Mouse (Mus musculus): ENCODE results near the gene Akap10. TPM values are rescaled to one million over a fixed set of nuclear protein-coding genes. Genes with fewer than 3 reads are reported as not detected.
A peak's percentile ranks its signal among the peaks of the same experiment; 100 is the strongest.
"Not testable (repeated sequence)": the region's sequence is repeated elsewhere in the genome, so short reads cannot be mapped to it uniquely, and the experiment has no call there.

Akap10 gene
- polyA plus RNA-seq, 1 experiment from 2014 or later, result 10.3 TPM

- no peak overlapping the region for H3K9ac ChIP-seq (ENCODE audit: low read depth, low read length)
- no peaks in the 10 kb centered on the region for H3K36me3 ChIP-seq (ENCODE audit: control insufficient read depth, insufficient read depth, low read length)
- H3K4me2 ChIP-seq (ENCODE audit: low read length), result no peak overlapping the region
- H3K9me3 ChIP-seq (replicated peaks; ENCODE audit: control insufficient read depth, low read length, poor library complexity, severe bottlenecking), result no peaks in the 10 kb centered on the region
- H3K4me3 ChIP-seq (ENCODE audit: low read depth, low read length), result no peak overlapping the region
- peaks cover 1% of the 10 kb centered on the region; the same call in 1 of the 2 replicates for H3K4me1 ChIP-seq (ENCODE audit: control insufficient read depth, insufficient read depth, low read length)
- ATAC-seq, result no peak
- no peaks in the 10 kb centered on the region for H3K27me3 ChIP-seq (ENCODE audit: control insufficient read depth, insufficient read depth, low read depth, low read length)
- H3K27ac ChIP-seq (ENCODE audit: low read length), result no peak overlapping the region
- 81% methylated on average over 6 of the region's 6 CpGs for WGBS
Measured at GRCm38 (mm10) chr11:61962684-61963083, 32.6 kb upstream of the Akap10 start.

GRCm38 (mm10) chr11:61960096-61960495 is 30.0 kb upstream of the Akap10 start:
- no peaks in the 10 kb centered on the region for H3K27me3 ChIP-seq (ENCODE audit: control insufficient read depth, insufficient read depth, low read depth, low read length)
- no peaks in the 10 kb centered on the region for H3K9me3 ChIP-seq (replicated peaks; ENCODE audit: control insufficient read depth, low read length, poor library complexity, severe bottlenecking)
- WGBS, result 85% methylated on average over 2 of the region's 2 CpGs
- no peak overlapping the region for H3K9ac ChIP-seq (ENCODE audit: low read depth, low read length)
- H3K4me2 ChIP-seq (ENCODE audit: low read length), result no peak overlapping the region
- no peaks in the 10 kb centered on the region for H3K36me3 ChIP-seq (ENCODE audit: control insufficient read depth, insufficient read depth, low read length)
- peaks cover 3% of the 10 kb centered on the region; the same call in 1 of the 2 replicates for H3K4me1 ChIP-seq (ENCODE audit: control insufficient read depth, insufficient read depth, low read length)
- ATAC-seq, result no peak
- H3K4me3 ChIP-seq (ENCODE audit: low read depth, low read length), result no peak overlapping the region
- H3K27ac ChIP-seq (ENCODE audit: low read length), result no peak overlapping the region

GRCm38 (mm10) chr11:61958706-61959105 is 28.7 kb upstream of the Akap10 start:
- not testable (repeated sequence) for H3K4me2 ChIP-seq (ENCODE audit: low read length); H3K27ac ChIP-seq (ENCODE audit: low read length); H3K4me1 ChIP-seq (ENCODE audit: control insufficient read depth, insufficient read depth, low read length); H3K9ac ChIP-seq (ENCODE audit: low read depth, low read length); H3K9me3 ChIP-seq (replicated peaks; ENCODE audit: control insufficient read depth, low read length, poor library complexity, severe bottlenecking); H3K36me3 ChIP-seq (ENCODE audit: control insufficient read depth, insufficient read depth, low read length); H3K4me3 ChIP-seq (ENCODE audit: low read depth, low read length); ATAC-seq; H3K27me3 ChIP-seq (ENCODE audit: control insufficient read depth, insufficient read depth, low read depth, low read length)
- 66% methylated on average over 6 of the region's 6 CpGs for WGBS

GRCm38 (mm10) chr11:61957296-61957813 is 27.3 kb upstream of the Akap10 start:
- Histone ChIP-seq H3K9ac (ENCODE audit: low read depth, low read length) (peak overlapping the region; percentile 71), H3K9me3 (replicated peaks; ENCODE audit: control insufficient read depth, low read length, poor library complexity, severe bottlenecking) (no peaks in the 10 kb centered on the region), H3K27me3 (ENCODE audit: control insufficient read depth, insufficient read depth, low read depth, low read length) (no peaks in the 10 kb centered on the region), H3K4me2 (ENCODE audit: low read length) (peak overlapping the region; percentile 99), H3K4me1 (ENCODE audit: control insufficient read depth, insufficient read depth, low read length) (peaks cover 3% of the 10 kb centered on the region; the same call in 1 of the 2 replicates), H3K27ac (ENCODE audit: low read length) (no peak overlapping the region; the same call in 1 of the 2 replicates), H3K4me3 (ENCODE audit: low read depth, low read length) (peak overlapping the region; percentile 72), H3K36me3 (ENCODE audit: control insufficient read depth, insufficient read depth, low read length) (no peaks in the 10 kb centered on the region)
- WGBS, result 3% methylated on average over 25 of the region's 25 CpGs
- peak; percentile 44; the same call in 1 of the 2 replicates for ATAC-seq

- Histone ChIP-seq H3K9ac (ENCODE audit: low read depth, low read length) (peak within 1 kb of the TSS; percentile 71), H3K9me3 (replicated peaks; ENCODE audit: control insufficient read depth, low read length, poor library complexity, severe bottlenecking) (no peaks in the 10 kb centered on the region), H3K4me1 (ENCODE audit: control insufficient read depth, insufficient read depth, low read length) (peaks cover 3% of the 10 kb centered on the region; the same call in 1 of the 2 replicates), H3K27me3 (ENCODE audit: control insufficient read depth, insufficient read depth, low read depth, low read length) (no peaks in the 10 kb centered on the region), H3K4me3 (ENCODE audit: low read depth, low read length) (peak within 1 kb of the TSS; percentile 72), H3K4me2 (ENCODE audit: low read length) (peak within 1 kb of the TSS; percentile 99), H3K36me3 (ENCODE audit: control insufficient read depth, insufficient read depth, low read length) (no peaks in the 10 kb centered on the region), H3K27ac (ENCODE audit: low read length) (peak within 1 kb of the TSS; percentile 26; the same call in 1 of the 2 replicates)
- under 1% methylated on average over 56 of the region's 58 CpGs for WGBS
- peak; percentile 95 for ATAC-seq
Measured at GRCm38 (mm10) chr11:61956572-61957295, 26.7 kb upstream of the Akap10 start, which contains the start of gene Specc1. TSS of gene Specc1 (plus strand) at chr11:61956763.

- Histone ChIP-seq H3K9ac (ENCODE audit: low read depth, low read length) (no peak overlapping the region), H3K27ac (ENCODE audit: low read length) (no peak overlapping the region), H3K4me3 (ENCODE audit: low read depth, low read length) (no peak overlapping the region), H3K27me3 (ENCODE audit: control insufficient read depth, insufficient read depth, low read depth, low read length) (no peaks in the 10 kb centered on the region), H3K4me2 (ENCODE audit: low read length) (no peak overlapping the region), H3K36me3 (ENCODE audit: control insufficient read depth, insufficient read depth, low read length) (no peaks in the 10 kb centered on the region), H3K4me1 (ENCODE audit: control insufficient read depth, insufficient read depth, low read length) (peaks cover 3% of the 10 kb centered on the region; the same call in 1 of the 2 replicates), H3K9me3 (replicated peaks; ENCODE audit: control insufficient read depth, low read length, poor library complexity, severe bottlenecking) (no peaks in the 10 kb centered on the region)
- 83% methylated on average over 6 of the region's 6 CpGs for WGBS
- ATAC-seq, result no peak
Measured at GRCm38 (mm10) chr11:61955951-61956350, 25.9 kb upstream of the Akap10 start.

GRCm38 (mm10) chr11:61955136-61955535 is 25.1 kb upstream of the Akap10 start:
- H3K27ac ChIP-seq (ENCODE audit: low read length), result no peak overlapping the region
- H3K4me3 ChIP-seq (ENCODE audit: low read depth, low read length), result no peak overlapping the region
- H3K36me3 ChIP-seq (ENCODE audit: control insufficient read depth, insufficient read depth, low read length), result no peaks in the 10 kb centered on the region
- H3K9me3 ChIP-seq (replicated peaks; ENCODE audit: control insufficient read depth, low read length, poor library complexity, severe bottlenecking), result no peaks in the 10 kb centered on the region
- no peaks in the 10 kb centered on the region for H3K27me3 ChIP-seq (ENCODE audit: control insufficient read depth, insufficient read depth, low read depth, low read length)
- H3K4me2 ChIP-seq (ENCODE audit: low read length), result no peak overlapping the region
- no peak overlapping the region for H3K9ac ChIP-seq (ENCODE audit: low read depth, low read length)
- 69% methylated on average over 6 of the region's 6 CpGs for WGBS
- H3K4me1 ChIP-seq (ENCODE audit: control insufficient read depth, insufficient read depth, low read length), result peaks cover 3% of the 10 kb centered on the region; the same call in 1 of the 2 replicates
- no peak for ATAC-seq

- Histone ChIP-seq H3K9me3 (replicated peaks; ENCODE audit: control insufficient read depth, low read length, poor library complexity, severe bottlenecking) (no peaks in the 10 kb centered on the region), H3K27ac (ENCODE audit: low read length) (no peak overlapping the region), H3K4me1 (ENCODE audit: control insufficient read depth, insufficient read depth, low read length) (no peaks in the 10 kb centered on the region), H3K36me3 (ENCODE audit: control insufficient read depth, insufficient read depth, low read length) (no peaks in the 10 kb centered on the region), H3K9ac (ENCODE audit: low read depth, low read length) (no peak overlapping the region), H3K27me3 (ENCODE audit: control insufficient read depth, insufficient read depth, low read depth, low read length) (no peaks in the 10 kb centered on the region), H3K4me3 (ENCODE audit: low read depth, low read length) (no peak overlapping the region), H3K4me2 (ENCODE audit: low read length) (no peak overlapping the region)
- WGBS, result 17% methylated on average over 10 of the region's 10 CpGs
- no peak for ATAC-seq
Measured at GRCm38 (mm10) chr11:61950632-61951031, 20.6 kb upstream of the Akap10 start.

- Histone ChIP-seq H3K36me3 (ENCODE audit: control insufficient read depth, insufficient read depth, low read length) (no peaks in the 10 kb centered on the region), H3K27ac (ENCODE audit: low read length) (no peak overlapping the region), H3K4me3 (ENCODE audit: low read depth, low read length) (no peak overlapping the region), H3K4me2 (ENCODE audit: low read length) (no peak overlapping the region), H3K4me1 (ENCODE audit: control insufficient read depth, insufficient read depth, low read length) (no peaks in the 10 kb centered on the region), H3K9ac (ENCODE audit: low read depth, low read length) (no peak overlapping the region), H3K9me3 (replicated peaks; ENCODE audit: control insufficient read depth, low read length, poor library complexity, severe bottlenecking) (no peaks in the 10 kb centered on the region), H3K27me3 (ENCODE audit: control insufficient read depth, insufficient read depth, low read depth, low read length) (no peaks in the 10 kb centered on the region)
- WGBS, result 1% methylated on average over 3 of the region's 3 CpGs
- ATAC-seq, result no peak
Measured at GRCm38 (mm10) chr11:61949315-61949714, 19.3 kb upstream of the Akap10 start.
